Mouse (Mus musculus) T-helper 17 cell (primary cell): ENCODE data around the gene Wapl.

Source experiments
- in situ Hi-C, 2 experiments: fragments of 300-600 bp; cut with MboI, MseI; formaldehyde crosslinking; loops; 1 replicate in 1 of 2; 2 replicates in 1 of 2; pipeline ENCODE4 v1.15.1; 2025; ENCODE audit warnings: high pct_unique_total_duplicates in 2 of 2

Gene Wapl

GRCm38 (mm10) chr14:34770467-34770866 lies 96.7 kb downstream of the Wapl start:
- in situ Hi-C loops: no loop called here

- in situ Hi-C loops: no loop called here
These were observed 97.9 kb downstream of the Wapl start for GRCm38 (mm10) chr14:34771601-34772000.

- in situ Hi-C loops: no loop called here
These were observed 98.4 kb downstream of the Wapl start for GRCm38 (mm10) chr14:34772132-34772531.

- in situ Hi-C loops: no loop called here
These were observed 100.0 kb downstream of the Wapl start for GRCm38 (mm10) chr14:34773681-34774080.

GRCm38 (mm10) chr14:34774231-34774630 lies 100.5 kb downstream of the Wapl start:
- in situ Hi-C loops: no loop called here

- in situ Hi-C loops: loop anchor here (5.0 to 25.0 kb wide), 4 partner anchors 155 to 690 kb away; partner anchors contain the start of gene Anxa8 (in 1 of the 2)
These were observed 103.1 kb downstream of the Wapl start for GRCm38 (mm10) chr14:34776719-34777385.

GRCm38 (mm10) chr14:34777810-34778209 lies 104.1 kb downstream of the Wapl start:
- in situ Hi-C loops: loop anchor here (5.0 to 25.0 kb wide), 4 partner anchors 156 to 691 kb away; partner anchors contain the start of gene Anxa8 (in 1 of the 2)

GRCm38 (mm10) chr14:34778760-34779159 lies 105.0 kb downstream of the Wapl start:
- in situ Hi-C loops: loop anchor here (5.0 to 25.0 kb wide), 4 partner anchors 156 to 691 kb away; partner anchors contain the start of gene Anxa8 (in 1 of the 2)

GRCm38 (mm10) chr14:34793406-34794037 lies 119.8 kb downstream of the Wapl start:
- in situ Hi-C loops: loop anchor here in 1 of 2 experiments (25.0 kb wide), 1 partner anchor 706 kb away; the partner anchor contains the start of gene Anxa8
